Mouse (Mus musculus) hindbrain, postnatal 0 days (tissue): Measurements from ENCODE around the gene Nav2. TPM values are rescaled to one million over a fixed set of nuclear protein-coding genes. Genes with fewer than 3 reads are reported as not detected.
A peak's percentile ranks its signal among the peaks of the same experiment; 100 is the strongest.

Experiments
- ATAC-seq: fragments of 200-750 bp; cut with Nextera tagmentation; 2 replicates; pipeline ENCODE4 v1.8.0; 2017; ENCODE audit warnings: mild to moderate bottlenecking, moderate TSS enrichment, moderate library complexity
- DNase-seq: peaks from one replicate; pipeline ENCODE4 v3.0.0-alpha.2; 2015; ENCODE audit warnings: low spot score
- H3K27ac ChIP-seq: fragments of 300-500 bp; sonication (generic); 2 replicates; pipeline ENCODE4 v1.5.1; 2014; ENCODE audit warnings: mild to moderate bottlenecking
- H3K27me3 ChIP-seq: fragments of 300-500 bp; sonication (generic); 2 replicates; pipeline ENCODE4 v1.6.1; 2014; ENCODE audit warnings: low read length, mixed read lengths; ENCODE audit not compliant: insufficient read depth
- H3K36me3 ChIP-seq: fragments of 300-500 bp; sonication (generic); 2 replicates; pipeline ENCODE4 v1.6.1; 2014; ENCODE audit warnings: low read length, mixed read lengths; ENCODE audit not compliant: insufficient read depth
- H3K4me1 ChIP-seq: fragments of 300-500 bp; sonication (generic); 2 replicates; pipeline ENCODE4 v1.6.1; 2014; ENCODE audit warnings: antibody characterized with exemption, low read length, mixed read lengths; ENCODE audit not compliant: insufficient read depth
- H3K4me2 ChIP-seq: fragments of 300-500 bp; sonication (generic); 2 replicates; pipeline ENCODE4 v1.6.1; 2014; ENCODE audit warnings: low read depth, mild to moderate bottlenecking, low read length, moderate library complexity, mixed read lengths
- H3K4me3 ChIP-seq: fragments of 300-500 bp; sonication (generic); 2 replicates; pipeline ENCODE4 v1.5.1; 2014; ENCODE audit warnings: low read length
- H3K9ac ChIP-seq: fragments of 300-500 bp; sonication (generic); replicated peaks from 2 replicates; pipeline ENCODE4 v1.6.1; 2014; ENCODE audit warnings: mild to moderate bottlenecking, low read length, moderate library complexity, mixed read lengths
- H3K9me3 ChIP-seq: fragments of 300-500 bp; sonication (generic); 2 replicates; pipeline ENCODE4 v1.6.1; 2016; ENCODE audit warnings: low read length, mixed read lengths
- CTCF ChIP-seq: IDR thresholded peaks from 2 replicates; pipeline ENCODE4 v1.5.1; 2016; ENCODE audit warnings: antibody characterized with exemption, control low read depth, low read depth
- WGBS: fragments of 180-500 bp; shearing (Covaris S2); extraction: QIAGEN DNeasy Blood & Tissue Kit; methylation state at CpG from one replicate; pipeline ENCODE4 v1.1.7; 2014; 5-methylcytosine and 5-hydroxymethylcytosine counted together
- polyA plus RNA-seq: library from polyadenylated mRNA; unstranded; fragments of >200 nt; fragmentation: Nextera tagmentation; extraction: Ambion mirVana; gene quantifications from 2 replicates; pipeline ENCODE4 v1.2.1, GENCODE M21; 2015
- total RNA-seq: library from RNA; depleted of rRNA; stranded (reverse); fragments of >200 nt; gene quantifications from 2 replicates; pipeline ENCODE4 v1.2.3, GENCODE M21; 2014

Gene Nav2
- total and polyA plus RNA-seq, 2 experiments from 2014 or later: 20.1 to 64.7 TPM

- Histone ChIP-seq H3K9me3 (no peaks in the 10 kb centered on the region), H3K27me3 (no peaks in the 10 kb centered on the region), H3K4me3 (no peak overlapping the region), H3K4me1 (peaks cover 6% of the 10 kb centered on the region; the same call in 1 of the 2 replicates), H3K4me2 (no peak overlapping the region), H3K9ac (no peak overlapping the region), H3K36me3 (no peaks in the 10 kb centered on the region), H3K27ac (0 out of 2 replicates have a peak overlapping the region, but pooled peaks have one; percentile 15)
- 45% methylated on average over 2 of the region's 3 CpGs for WGBS
- TF ChIP-seq CTCF: no peak
- DNase-seq (no peak), ATAC-seq (0 out of 2 replicates have a peak, but pooled peaks have one; percentile 22)
These were observed 460.5 kb downstream of the Nav2 start for GRCm38 (mm10) chr7:49369006-49369405.

DNA sequence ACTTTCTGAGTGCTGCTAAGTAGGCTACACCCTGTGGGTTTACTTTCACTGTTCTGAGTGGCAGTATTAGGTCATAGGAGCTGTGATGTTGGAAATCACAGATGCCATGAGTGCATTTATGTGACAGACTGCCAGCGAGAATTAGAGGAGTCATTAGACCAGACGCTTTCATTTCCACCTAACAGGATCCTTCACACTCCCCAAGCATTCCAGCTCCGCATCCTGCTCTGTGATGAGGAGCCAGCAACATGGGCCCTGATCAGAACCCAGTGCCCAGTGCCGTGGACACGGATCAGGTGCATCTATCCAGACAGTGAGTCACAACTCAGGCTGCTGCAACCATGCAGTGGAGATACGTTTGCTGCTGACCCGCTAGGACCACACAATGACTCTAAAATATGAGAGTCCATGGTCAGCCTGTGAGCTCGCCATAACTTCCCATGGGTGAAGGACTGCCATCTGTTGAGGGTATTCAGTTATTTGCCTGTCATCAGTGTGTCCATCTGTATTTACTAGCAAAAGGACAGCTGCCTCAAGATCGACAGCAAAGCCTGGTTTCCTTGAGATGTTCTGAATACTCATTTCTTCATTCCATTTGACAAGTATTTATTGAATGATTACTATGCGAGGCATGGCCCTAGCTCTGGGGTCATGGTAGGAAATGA is 461.4 kb downstream of the Nav2 start:
- H3K4me1 ChIP-seq: peaks cover 8% of the 10 kb centered on the region
- peak; percentile 19 for DNase-seq
- H3K27me3 ChIP-seq: no peaks in the 10 kb centered on the region
- no peak overlapping the region for H3K4me2 ChIP-seq
- no peak overlapping the region for H3K27ac ChIP-seq
- peak; percentile 39; the same call in 1 of the 2 replicates for ATAC-seq
- no peaks in the 10 kb centered on the region for H3K9me3 ChIP-seq
- WGBS: 65% methylated on average over 10 of the region's 10 CpGs
- H3K4me3 ChIP-seq: no peak overlapping the region
- TF ChIP-seq CTCF: no peak
- H3K36me3 ChIP-seq: no peaks in the 10 kb centered on the region
- H3K9ac ChIP-seq: no peak overlapping the region

DNA sequence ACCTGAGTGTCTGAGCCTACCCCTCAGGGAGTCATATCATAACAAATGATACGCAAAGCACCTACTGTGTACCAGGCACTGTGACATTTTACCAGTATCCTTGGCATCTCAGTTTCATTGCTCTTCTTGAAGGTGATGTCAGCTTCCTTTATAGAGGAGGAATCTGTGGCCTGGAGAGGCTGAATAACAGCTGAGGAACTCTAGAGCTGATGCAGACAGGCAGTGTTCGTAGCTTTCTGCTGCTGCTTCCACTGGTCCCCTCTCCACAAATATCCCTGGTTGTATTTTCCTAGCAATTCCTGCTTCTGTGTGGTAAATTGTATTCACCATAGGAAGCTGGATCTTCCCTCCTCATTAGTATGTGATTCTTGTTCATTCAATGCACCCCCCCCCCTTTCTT is 462.8 kb downstream of the Nav2 start:
- 93% methylated on average over 2 of the region's 2 CpGs for WGBS
- no peak for ATAC-seq
- H3K4me1 ChIP-seq: peaks cover 18% of the 10 kb centered on the region

DNA sequence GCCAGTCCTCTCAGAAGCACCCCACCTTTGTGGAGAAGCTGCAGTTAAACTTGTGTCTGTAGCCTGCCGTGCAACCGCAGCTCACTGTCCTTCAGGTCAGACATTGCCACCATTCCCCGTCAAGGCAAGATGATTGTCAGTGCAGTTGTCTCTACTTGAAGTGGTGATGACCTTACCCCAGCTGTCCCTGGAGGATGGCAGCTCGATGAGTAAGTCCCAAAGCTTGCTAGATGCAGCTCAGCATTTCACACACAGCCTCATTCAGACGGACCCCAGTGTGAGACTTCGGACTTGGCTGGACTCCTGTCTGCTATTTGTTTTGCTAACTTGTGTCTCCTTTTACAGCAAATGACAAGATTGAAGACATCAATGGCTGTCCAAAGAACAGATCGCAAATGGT is 463.5 kb downstream of the Nav2 start:
- 54% methylated on average over 7 of the region's 7 CpGs for WGBS

More for the DNA sequence above, 462.8 kb downstream of the Nav2 start:
- TF ChIP-seq CTCF: no peak
- no peaks in the 10 kb centered on the region for H3K36me3 ChIP-seq
- H3K4me3 ChIP-seq: no peak overlapping the region
- DNase-seq: no peak
- no peaks in the 10 kb centered on the region for H3K9me3 ChIP-seq
- H3K4me2 ChIP-seq: no peak overlapping the region
- H3K27me3 ChIP-seq: no peaks in the 10 kb centered on the region
- no peak overlapping the region for H3K27ac ChIP-seq
- no peak overlapping the region for H3K9ac ChIP-seq

DNA sequence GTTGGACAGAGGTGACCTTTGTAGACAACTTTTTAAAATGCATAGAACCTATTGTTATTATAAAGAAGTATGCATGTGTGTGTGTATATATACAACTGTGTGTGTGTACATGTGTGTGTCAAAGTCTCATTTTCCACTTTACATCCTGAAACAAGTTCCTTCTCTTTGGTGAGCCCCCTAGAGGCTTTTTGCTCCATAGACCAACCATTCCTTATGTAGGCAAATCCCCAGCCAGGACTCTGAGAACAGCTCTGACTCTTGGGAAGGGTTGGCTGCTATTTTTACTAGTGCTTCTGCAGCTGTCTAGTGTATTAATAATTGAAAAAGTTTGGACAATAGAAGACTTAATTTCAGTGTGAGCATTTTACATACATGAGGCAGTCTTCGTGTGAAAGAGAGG is 464.7 kb downstream of the Nav2 start:
- peak; percentile 33; the same call in 1 of the 2 replicates for TF ChIP-seq CTCF
- H3K36me3 ChIP-seq: peaks cover 5% of the 10 kb centered on the region; the same call in 1 of the 2 replicates
- H3K4me1 ChIP-seq: peaks cover 18% of the 10 kb centered on the region
- no peak overlapping the region for H3K27ac ChIP-seq
- no peak for DNase-seq
- 84% methylated on average over 1 of the region's 1 CpGs for WGBS
- no peak overlapping the region for H3K4me2 ChIP-seq
- no peak overlapping the region for H3K4me3 ChIP-seq
- no peaks in the 10 kb centered on the region for H3K27me3 ChIP-seq
- no peak for ATAC-seq
- no peaks in the 10 kb centered on the region for H3K9me3 ChIP-seq
- H3K9ac ChIP-seq: no peak overlapping the region

More for the DNA sequence above, 463.5 kb downstream of the Nav2 start:
- no peak overlapping the region for H3K27ac ChIP-seq
- ATAC-seq (no peak), DNase-seq (no peak)
- no peaks in the 10 kb centered on the region for H3K9me3 ChIP-seq
- H3K36me3 ChIP-seq: no peaks in the 10 kb centered on the region
- no peak overlapping the region for H3K4me3 ChIP-seq
- H3K9ac ChIP-seq: no peak overlapping the region
- no peak overlapping the region for H3K4me2 ChIP-seq
- H3K27me3 ChIP-seq: no peaks in the 10 kb centered on the region
- peaks cover 18% of the 10 kb centered on the region for H3K4me1 ChIP-seq
- no peak for TF ChIP-seq CTCF

- no peak overlapping the region for H3K4me3 ChIP-seq
- H3K27ac ChIP-seq: no peak overlapping the region
- H3K4me2 ChIP-seq: no peak overlapping the region
- H3K27me3 ChIP-seq: no peaks in the 10 kb centered on the region
- ATAC-seq (no peak), DNase-seq (no peak)
- H3K9me3 ChIP-seq: no peaks in the 10 kb centered on the region
- 77% methylated on average over 3 of the region's 3 CpGs for WGBS
- peaks cover 5% of the 10 kb centered on the region; the same call in 1 of the 2 replicates for H3K36me3 ChIP-seq
- TF ChIP-seq CTCF: no peak
- peaks cover 18% of the 10 kb centered on the region for H3K4me1 ChIP-seq
- H3K9ac ChIP-seq: no peak overlapping the region
These were observed 465.1 kb downstream of the Nav2 start for GRCm38 (mm10) chr7:49373661-49374060.

- peaks cover 5% of the 10 kb centered on the region; the same call in 1 of the 2 replicates for H3K36me3 ChIP-seq
- no peak overlapping the region for H3K4me2 ChIP-seq
- no peak overlapping the region for H3K9ac ChIP-seq
- no peaks in the 10 kb centered on the region for H3K9me3 ChIP-seq
- no peak overlapping the region for H3K4me3 ChIP-seq
- no peak for TF ChIP-seq CTCF
- ATAC-seq (peak; percentile 48), DNase-seq (peak; percentile 81)
- WGBS: 5% methylated on average over 9 of the region's 9 CpGs
- no peaks in the 10 kb centered on the region for H3K27me3 ChIP-seq
- peak overlapping the region; percentile 32; the same call in 1 of the 2 replicates for H3K27ac ChIP-seq
- peaks cover 11% of the 10 kb centered on the region for H3K4me1 ChIP-seq
These were observed 467.0 kb downstream of the Nav2 start for GRCm38 (mm10) chr7:49375499-49375974.
